Mouse (Mus musculus) heart, adult 8-10 months (tissue): ENCODE measurements at regions not wholly inside any gene's neighbourhood (a gene's known extent, or its start where the extent isn't known, plus 50 kb on each side); places are given as distances from the start of the nearest gene placed in this dataset.

Source experiments
- DNase-seq: peaks from one replicate; pipeline ENCODE4 v3.0.0; 2022; ENCODE audit warnings: low spot score

- no peak for DNase-seq
Observed at GRCm38 (mm10) chr9:122566060-122566459, 181.1 kb upstream of the Topaz1 start.

GRCm38 (mm10) chr9:122568691-122569441 is 178.3 kb upstream of the Topaz1 start:
- no peak for DNase-seq

- no peak for DNase-seq
Observed at GRCm38 (mm10) chr9:122569511-122570455, 177.4 kb upstream of the Topaz1 start.

- DNase-seq: no peak
Observed at GRCm38 (mm10) chr9:122571001-122571400, 176.1 kb upstream of the Topaz1 start.

- no peak for DNase-seq
Observed at GRCm38 (mm10) chr9:122571402-122572059, 175.6 kb upstream of the Topaz1 start.

GRCm38 (mm10) chr9:122572060-122572835 is 174.9 kb upstream of the Topaz1 start:
- no peak for DNase-seq

- no peak for DNase-seq
Observed at GRCm38 (mm10) chr9:122572836-122573267, 174.3 kb upstream of the Topaz1 start.

- DNase-seq: no peak
Observed at GRCm38 (mm10) chr9:122585228-122585627, 161.9 kb upstream of the Topaz1 start.

GRCm38 (mm10) chr9:122586421-122586820 is 160.7 kb upstream of the Topaz1 start:
- DNase-seq: no peak

GRCm38 (mm10) chr9:122586986-122587385 is 160.2 kb upstream of the Topaz1 start:
- no peak for DNase-seq

GRCm38 (mm10) chr9:122588246-122588645 is 158.9 kb upstream of the Topaz1 start:
- no peak for DNase-seq

- DNase-seq: no peak
Observed at GRCm38 (mm10) chr9:122592820-122593615, 154.1 kb upstream of the Topaz1 start.

GRCm38 (mm10) chr9:122595120-122595943 is 151.8 kb upstream of the Topaz1 start:
- DNase-seq: no peak

- DNase-seq: no peak
Observed at GRCm38 (mm10) chr9:122603106-122603505, 144.0 kb upstream of the Topaz1 start.

GRCm38 (mm10) chr9:122609616-122610015 is 137.5 kb upstream of the Topaz1 start:
- DNase-seq: no peak

- no peak for DNase-seq
Observed at GRCm38 (mm10) chr9:122610918-122611317, 136.2 kb upstream of the Topaz1 start.

- no peak for DNase-seq
Observed at GRCm38 (mm10) chr9:122614579-122615252, 132.4 kb upstream of the Topaz1 start.

- DNase-seq: peak; percentile 4
Observed at GRCm38 (mm10) chr9:122615351-122615750, 131.8 kb upstream of the Topaz1 start.

GRCm38 (mm10) chr9:122617793-122618192 is 129.4 kb upstream of the Topaz1 start:
- no peak for DNase-seq
